Mouse (Mus musculus) C2C12 (cell line): ENCODE data around the gene Atxn2l. TPM values are rescaled to one million over a fixed set of nuclear protein-coding genes. Genes with fewer than 3 reads are reported as not detected.

Experiments
- H3K27me3 ChIP-seq: one replicate; pipeline ENCODE4 v1.6.1; 2011; ENCODE audit not compliant: control insufficient read depth, insufficient read depth, insufficient read length
- H3K36me3 ChIP-seq: one replicate; pipeline ENCODE4 v1.6.1; 2011; ENCODE audit not compliant: control insufficient read depth, insufficient read depth
- H3K4me3 ChIP-seq: one replicate; pipeline ENCODE4 v1.5.1; 2011; ENCODE audit warnings: mild to moderate bottlenecking, control low read depth; ENCODE audit not compliant: poor library complexity, insufficient read depth, severe bottlenecking
- H3K79me2 ChIP-seq: one replicate; pipeline ENCODE4 v1.6.1; 2011; ENCODE audit not compliant: control insufficient read depth, insufficient read depth
- H3K79me3 ChIP-seq: one replicate; pipeline ENCODE4 v1.6.1; 2011; ENCODE audit warnings: low read depth, control low read depth
- H3ac ChIP-seq: one replicate; pipeline ENCODE3; 2011; ENCODE audit warnings: low read depth; ENCODE audit not compliant: control insufficient read depth, insufficient read length
- CEBPB ChIP-seq: IDR thresholded peaks from one replicate; pipeline ENCODE4 v1.6.1; 2011; ENCODE audit warnings: low read depth, mild to moderate bottlenecking, control low read depth, moderate library complexity
- CTCF ChIP-seq: IDR thresholded peaks from one replicate; pipeline ENCODE4 v1.5.1; 2011; ENCODE audit not compliant: control insufficient read depth, insufficient read depth, insufficient read length
- FOSL1 ChIP-seq: IDR thresholded peaks from one replicate; pipeline ENCODE4 v1.8.0; 2011; ENCODE audit warnings: mild to moderate bottlenecking, low read length; ENCODE audit not compliant: poor library complexity, insufficient read depth, severe bottlenecking
- MAX ChIP-seq: IDR thresholded peaks from one replicate; pipeline ENCODE4 v1.6.1; 2011; ENCODE audit warnings: mild to moderate bottlenecking, control low read depth
- MYOD1 ChIP-seq: IDR thresholded peaks from one replicate; pipeline ENCODE4 v1.6.1; 2011; ENCODE audit warnings: low read depth; ENCODE audit not compliant: control insufficient read depth, insufficient read length
- MYOG ChIP-seq: IDR thresholded peaks from one replicate; pipeline ENCODE4 v1.6.1; 2011; ENCODE audit not compliant: control insufficient read depth, insufficient read length; ENCODE audit errors: extremely low read depth
- USF1 ChIP-seq: IDR thresholded peaks from one replicate; pipeline ENCODE4 v1.6.1; 2011; ENCODE audit warnings: low read depth, mild to moderate bottlenecking, control low read depth, moderate library complexity
- polyA plus RNA-seq: library from polyadenylated mRNA; unstranded; fragments of >200 nt; fragmentation: generic; extraction: Trizol; gene quantifications from one replicate; pipeline ENCODE4 v1.2.1, GENCODE M21; 2012; ENCODE audit warnings: missing spikeins

Gene Atxn2l
- polyA plus RNA-seq, 1 experiment, result 73.0 TPM

- peaks cover 8% of the 10 kb centered on the region for H3K79me3 ChIP-seq
- no peak overlapping the region for H3ac ChIP-seq
- H3K4me3 ChIP-seq, result no peak overlapping the region
- H3K27me3 ChIP-seq, result no peaks in the 10 kb centered on the region
- TF ChIP-seq CEBPB, result no peak
- no peak for TF ChIP-seq USF1
- TF ChIP-seq MYOG, result no peak
- H3K36me3 ChIP-seq, result peaks cover 7% of the 10 kb centered on the region
- peaks cover 29% of the 10 kb centered on the region for H3K79me2 ChIP-seq
These were observed 30.5 kb downstream of the Atxn2l start for GRCm38 (mm10) chr7:126472713-126473112.

GRCm38 (mm10) chr7:126472306-126472705, 30.9 kb downstream of the Atxn2l start:
- TF ChIP-seq CEBPB (no peak), MAX (no peak), MYOG (no peak)
- no peak overlapping the region for H3K4me3 ChIP-seq
- H3K36me3 ChIP-seq, result peaks cover 11% of the 10 kb centered on the region
- no peak overlapping the region for H3ac ChIP-seq
- no peaks in the 10 kb centered on the region for H3K27me3 ChIP-seq
- peaks cover 8% of the 10 kb centered on the region for H3K79me3 ChIP-seq
- peaks cover 29% of the 10 kb centered on the region for H3K79me2 ChIP-seq

DNA sequence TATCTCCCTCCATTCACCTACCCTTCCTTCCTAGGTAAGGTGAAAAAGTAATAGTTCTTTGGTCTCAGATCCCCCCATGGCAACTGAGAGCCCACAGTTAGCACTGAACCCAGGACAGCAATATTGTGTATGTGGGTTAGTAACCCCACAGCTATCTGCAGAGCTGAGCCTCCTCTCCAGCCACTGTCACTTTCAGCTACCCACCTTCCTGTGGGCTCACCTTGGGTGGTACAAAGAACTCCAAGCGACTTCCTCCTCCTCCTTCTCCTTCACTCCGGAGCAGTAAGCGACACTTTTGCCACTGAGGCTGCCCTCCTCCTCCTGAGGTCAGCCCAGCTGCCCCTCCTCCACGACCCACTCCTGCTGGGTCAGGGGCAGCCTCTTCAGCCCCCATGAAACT, 31.4 kb downstream of the Atxn2l start:
- Histone ChIP-seq H3K79me3 (peaks cover 8% of the 10 kb centered on the region), H3K36me3 (peaks cover 15% of the 10 kb centered on the region), H3K27me3 (no peaks in the 10 kb centered on the region), H3ac (no peak overlapping the region), H3K4me3 (no peak overlapping the region), H3K79me2 (peaks cover 29% of the 10 kb centered on the region)
- no peak for TF ChIP-seq MYOD1
- TF ChIP-seq MYOG, result no peak
- TF ChIP-seq USF1, result no peak
- TF ChIP-seq CEBPB, result no peak
- no peak for TF ChIP-seq CTCF
- TF ChIP-seq MAX, result no peak
- no peak for TF ChIP-seq FOSL1

DNA sequence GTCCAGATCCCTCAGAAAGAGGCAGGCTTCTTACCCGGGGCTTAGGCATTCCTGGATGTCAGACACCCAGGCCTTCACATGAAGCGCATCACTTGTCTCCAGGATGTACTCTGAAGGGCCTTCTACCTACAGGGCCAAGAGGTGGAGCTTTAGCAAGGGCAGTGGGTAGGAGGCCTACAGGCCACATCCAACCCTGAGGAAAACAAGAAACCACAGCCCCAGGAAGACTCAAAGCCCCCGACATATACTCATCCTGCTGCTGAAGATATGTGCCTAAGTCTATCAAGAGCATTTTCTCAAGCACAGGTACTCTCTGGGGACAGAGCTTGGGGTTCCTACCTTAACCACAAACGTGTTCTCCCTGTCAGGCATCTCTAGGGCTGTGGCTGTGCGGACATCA, 31.9 kb downstream of the Atxn2l start:
- Histone ChIP-seq H3K27me3 (no peaks in the 10 kb centered on the region), H3K4me3 (no peak overlapping the region), H3K36me3 (peaks cover 16% of the 10 kb centered on the region), H3ac (no peak overlapping the region), H3K79me2 (peaks cover 29% of the 10 kb centered on the region), H3K79me3 (peaks cover 8% of the 10 kb centered on the region)
- TF ChIP-seq MYOG (no peak), MAX (no peak), USF1 (no peak), MYOD1 (no peak), CTCF (no peak), FOSL1 (no peak), CEBPB (no peak)

DNA sequence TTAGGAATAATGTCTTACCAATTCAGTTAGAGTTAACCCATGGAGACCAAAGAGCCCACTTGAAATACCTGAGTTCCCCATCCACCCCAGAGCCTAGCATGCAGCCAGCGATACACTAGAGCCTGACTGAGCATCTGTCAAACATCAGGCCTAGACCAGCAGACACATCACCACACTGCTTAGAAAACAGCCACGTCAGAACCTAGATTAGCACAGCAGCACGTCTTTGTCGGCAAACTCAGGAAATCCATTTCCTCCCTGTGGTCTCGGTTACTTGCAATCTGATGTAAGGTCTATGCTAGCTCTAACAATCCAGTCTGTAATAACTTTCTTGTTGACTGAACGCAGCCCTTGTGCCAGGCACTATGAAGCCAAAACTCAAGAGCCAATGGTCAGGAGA, 33.2 kb downstream of the Atxn2l start:
- peaks cover 22% of the 10 kb centered on the region for H3K79me2 ChIP-seq
- peaks cover 16% of the 10 kb centered on the region for H3K36me3 ChIP-seq

DNA sequence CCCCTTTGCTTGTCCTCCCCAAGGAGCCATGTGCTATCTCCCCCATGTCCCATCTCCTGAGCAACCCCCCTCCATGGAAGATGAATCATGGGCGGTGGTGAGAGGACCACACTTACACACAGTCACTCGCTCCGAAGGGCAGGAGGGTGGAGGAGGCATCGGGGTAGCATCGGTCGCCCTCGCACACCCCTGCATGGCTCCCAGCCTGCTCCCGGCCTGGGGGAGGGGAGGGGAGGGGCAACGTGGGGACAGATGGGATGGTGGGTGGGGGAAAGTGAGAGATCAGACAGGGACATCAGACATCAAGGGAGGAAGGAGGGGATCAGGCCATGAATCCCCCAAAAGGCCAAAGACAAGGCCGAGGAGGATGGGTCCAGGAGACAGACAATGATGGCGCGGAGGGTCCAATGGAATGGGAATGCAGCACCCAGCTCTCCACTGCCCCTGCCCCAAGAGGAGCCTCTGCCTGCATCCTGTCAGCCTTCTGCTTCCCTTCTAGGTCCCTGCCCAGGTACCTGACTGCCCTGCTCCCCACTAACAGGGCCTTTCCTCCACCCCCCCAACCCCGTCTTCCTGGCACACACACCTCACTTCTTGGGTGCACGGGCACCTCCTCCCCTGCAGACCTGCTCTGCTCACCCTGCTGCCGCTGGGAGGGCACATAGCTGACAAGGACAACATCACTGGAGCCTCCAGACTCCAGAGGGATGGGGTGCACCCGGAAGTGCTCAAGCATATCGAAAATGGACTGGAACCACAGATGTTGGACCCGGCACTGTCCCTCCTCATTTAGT, 35.2 kb downstream of the Atxn2l start:
- no peaks in the 10 kb centered on the region for H3K79me3 ChIP-seq
- H3K27me3 ChIP-seq, result no peaks in the 10 kb centered on the region
- peaks cover 16% of the 10 kb centered on the region for H3K36me3 ChIP-seq
- H3K79me2 ChIP-seq, result peaks cover 4% of the 10 kb centered on the region
- H3K4me3 ChIP-seq, result no peak overlapping the region
- no peak for TF ChIP-seq CTCF
- H3ac ChIP-seq, result no peak overlapping the region

More for the DNA sequence above, 33.2 kb downstream of the Atxn2l start:
- TF ChIP-seq USF1, result no peak
- TF ChIP-seq MYOD1, result no peak
- TF ChIP-seq CTCF, result no peak
- no peak for TF ChIP-seq MAX
- no peak for TF ChIP-seq MYOG
- TF ChIP-seq CEBPB, result no peak
- TF ChIP-seq FOSL1, result no peak
- Histone ChIP-seq H3ac (no peak overlapping the region), H3K4me3 (no peak overlapping the region), H3K79me3 (peaks cover 8% of the 10 kb centered on the region), H3K27me3 (no peaks in the 10 kb centered on the region)
